ENCODE assay signal across 8 mouse cellular contexts in genomic region chr4:152338419-152339292, GRCm38 (mm10). TPM values are rescaled to one million over a fixed set of nuclear protein-coding genes. Genes with fewer than 3 reads are reported as not detected.
DNase-seq lines count a peak whose midpoint lies in the region; ATAC-seq and TF ChIP-seq lines count a peak whose summit lies in the region.

TSS of gene Chd5 (plus strand) at chr4:152338651.

- H3K36me3 ChIP-seq in liver, embryonic 11.5 days (ENCODE audit: control insufficient read depth, insufficient read depth, low read length): peaks cover 14% of the 10 kb centered on the region
- H3K36me3 ChIP-seq in embryonic facial prominence, embryonic 10.5 days (replicated peaks): peaks cover 27% of the 10 kb centered on the region
- peaks cover 7% of the 10 kb centered on the region; the same call in 1 of the 2 replicates for H3K36me3 ChIP-seq in hindbrain, postnatal 0 days (ENCODE audit: insufficient read depth, low read length)
- H3K36me3 ChIP-seq in liver, embryonic 16.5 days (ENCODE audit: control insufficient read depth, insufficient read depth): peaks cover 7% of the 10 kb centered on the region
- H3K36me3 ChIP-seq in stomach, postnatal 0 days (ENCODE audit: control insufficient read depth, insufficient read depth, low read length): peaks cover under 1% of the 10 kb centered on the region; the same call in 1 of the 2 replicates

- ATAC-seq in liver, embryonic 11.5 days (replicated peaks; ENCODE audit: low FRiP score): no peak
- ATAC-seq in hindbrain, postnatal 0 days: peak; percentile 52
- ATAC-seq in liver, embryonic 16.5 days (ENCODE audit: low read depth): no peak
- ATAC-seq in stomach, postnatal 0 days (ENCODE audit: low FRiP score, low TSS enrichment): 0 out of 2 replicates have a peak, but pooled peaks have one; percentile 22

- H3K9me3 ChIP-seq in liver, embryonic 11.5 days (ENCODE audit: control insufficient read depth, low read length): no peaks in the 10 kb centered on the region
- no peaks in the 10 kb centered on the region for H3K9me3 ChIP-seq in embryonic facial prominence, embryonic 10.5 days
- no peaks in the 10 kb centered on the region for H3K9me3 ChIP-seq in hindbrain, postnatal 0 days (ENCODE audit: low read length)
- H3K9me3 ChIP-seq in liver, embryonic 16.5 days (replicated peaks; ENCODE audit: control insufficient read depth, low read length): no peaks in the 10 kb centered on the region
- H3K9me3 ChIP-seq in stomach, postnatal 0 days (ENCODE audit: control insufficient read depth, low read length): no peaks in the 10 kb centered on the region

- no peak within 1 kb of the TSS for H3K9ac ChIP-seq in liver, embryonic 11.5 days (ENCODE audit: low read depth, low read length)
- peak within 1 kb of the TSS; percentile 94 for H3K9ac ChIP-seq in hindbrain, postnatal 0 days (replicated peaks; ENCODE audit: low read length)
- H3K9ac ChIP-seq in liver, embryonic 16.5 days (ENCODE audit: low read depth, low read length): no peak within 1 kb of the TSS
- H3K9ac ChIP-seq in stomach, postnatal 0 days (ENCODE audit: low read length): peak within 1 kb of the TSS; percentile 47; the same call in 1 of the 2 replicates

- peaks cover 48% of the 10 kb centered on the region for H3K27me3 ChIP-seq in liver, embryonic 11.5 days (replicated peaks; ENCODE audit: control insufficient read depth, insufficient read depth, low read length)
- peaks cover 87% of the 10 kb centered on the region for H3K27me3 ChIP-seq in embryonic facial prominence, embryonic 10.5 days (replicated peaks; ENCODE audit: low read depth, poor library complexity, severe bottlenecking)
- H3K27me3 ChIP-seq in hindbrain, postnatal 0 days (ENCODE audit: insufficient read depth, low read length): no peaks in the 10 kb centered on the region
- H3K27me3 ChIP-seq in liver, embryonic 16.5 days (ENCODE audit: control insufficient read depth, insufficient read depth, low read depth, low read length): peaks cover 50% of the 10 kb centered on the region
- H3K27me3 ChIP-seq in stomach, postnatal 0 days (ENCODE audit: control insufficient read depth, insufficient read depth, low read length): no peaks in the 10 kb centered on the region; the same call in 1 of the 2 replicates

- H3K4me1 ChIP-seq in liver, embryonic 11.5 days (replicated peaks; ENCODE audit: control insufficient read depth, insufficient read depth, low read length): peaks cover 7% of the 10 kb centered on the region; the same call in 1 of the 2 replicates
- peaks cover 36% of the 10 kb centered on the region for H3K4me1 ChIP-seq in embryonic facial prominence, embryonic 10.5 days
- H3K4me1 ChIP-seq in hindbrain, postnatal 0 days (ENCODE audit: insufficient read depth, low read length): 0 out of 2 replicates have a peak, but pooled peaks cover 5% of the 10 kb centered on the region
- peaks cover 4% of the 10 kb centered on the region for H3K4me1 ChIP-seq in liver, embryonic 16.5 days (ENCODE audit: control insufficient read depth, low read depth, low read length)
- H3K4me1 ChIP-seq in stomach, postnatal 0 days (replicated peaks; ENCODE audit: control insufficient read depth, insufficient read depth): no peaks in the 10 kb centered on the region

- peak within 1 kb of the TSS; percentile 52 for H3K4me3 ChIP-seq in liver, embryonic 11.5 days (ENCODE audit: low read depth, low read length)
- H3K4me3 ChIP-seq in embryonic facial prominence, embryonic 10.5 days: peak within 1 kb of the TSS; percentile 72
- H3K4me3 ChIP-seq in hindbrain, postnatal 0 days (ENCODE audit: low read length): peak within 1 kb of the TSS; percentile 71
- H3K4me3 ChIP-seq in liver, embryonic 16.5 days (ENCODE audit: low read depth, low read length): peak within 1 kb of the TSS; percentile 33
- peak within 1 kb of the TSS; percentile 48 for H3K4me3 ChIP-seq in stomach, postnatal 0 days (ENCODE audit: low read depth, low read length)

- no peak for DNase-seq in liver, embryonic 11.5 days (ENCODE audit: low spot score)
- DNase-seq in liver: no peak
- DNase-seq in embryonic facial prominence, embryonic 10.5 days (ENCODE audit: low spot score): peak; percentile 42
- peak; percentile 81 for DNase-seq in hindbrain, postnatal 0 days (ENCODE audit: low spot score)
- no peak for DNase-seq in stomach, postnatal 0 days (ENCODE audit: low spot score)
- no peak for DNase-seq in urinary bladder, postnatal 36 days (ENCODE audit: low spot score in 2 of 2)
- no peak for DNase-seq in adrenal gland, postnatal 25 days

- H3K4me2 ChIP-seq in liver, embryonic 11.5 days: peak within 1 kb of the TSS; percentile 78
- H3K4me2 ChIP-seq in hindbrain, postnatal 0 days (ENCODE audit: low read depth, low read length): peak within 1 kb of the TSS; percentile 89
- peak within 1 kb of the TSS; percentile 41 for H3K4me2 ChIP-seq in liver, embryonic 16.5 days (ENCODE audit: low read depth, low read length)
- H3K4me2 ChIP-seq in stomach, postnatal 0 days (replicated peaks; ENCODE audit: low read depth): peak within 1 kb of the TSS; percentile 86

- no peak within 1 kb of the TSS for H3K27ac ChIP-seq in liver, embryonic 11.5 days (ENCODE audit: low read depth, low read length)
- peak within 1 kb of the TSS; percentile 40 for H3K27ac ChIP-seq in embryonic facial prominence, embryonic 10.5 days (replicated peaks)
- H3K27ac ChIP-seq in hindbrain, postnatal 0 days: peak within 1 kb of the TSS; percentile 82
- no peak within 1 kb of the TSS for H3K27ac ChIP-seq in liver, embryonic 16.5 days (ENCODE audit: low read length)
- no peak within 1 kb of the TSS for H3K27ac ChIP-seq in stomach, postnatal 0 days (replicated peaks)

- 3% methylated on average over 78 of the region's 120 CpGs for WGBS in liver, embryonic 11.5 days
- 1% methylated on average over 120 of the region's 120 CpGs for WGBS in embryonic facial prominence, embryonic 10.5 days
- WGBS in hindbrain, postnatal 0 days: under 1% methylated on average over 48 of the region's 120 CpGs
- 3% methylated on average over 93 of the region's 120 CpGs for WGBS in liver, embryonic 16.5 days (ENCODE audit: insufficient replicate concordance)
- 1% methylated on average over 70 of the region's 120 CpGs for WGBS in stomach, postnatal 0 days

- no peak for TF ChIP-seq EP300 in stomach, postnatal 0 days (optimal IDR thresholded peaks at IDR 0.05)

- no peak for TF ChIP-seq CTCF in hindbrain, postnatal 0 days (IDR thresholded peaks at IDR 0.05; ENCODE audit: low read depth)
- TF ChIP-seq CTCF in stomach, postnatal 0 days (IDR thresholded peaks at IDR 0.05; ENCODE audit: low read depth): no peak

RNA-seq across cellular contexts. Expression of gene Chd5, which starts in this region (rescaled TPM):
- 0.32 and 0.42 TPM in 2 replicates for polyA plus RNA-seq in liver, embryonic 11.5 days (2014; fragmentation: Nextera tagmentation; extraction: Ambion mirVana)
- polyA plus RNA-seq in embryonic facial prominence, embryonic 10.5 days (2016; fragmentation: Nextera tagmentation; extraction: Ambion mirVana): 0.05 TPM in 2 replicates
- 60.1 and 61.2 TPM in 2 replicates for total RNA-seq in hindbrain, postnatal 0 days (2014; rRNA removed)
- 65.6 and 69.7 TPM in 2 replicates for polyA plus RNA-seq in hindbrain, postnatal 0 days (2015; fragmentation: Nextera tagmentation; extraction: Ambion mirVana)
- polyA plus RNA-seq in liver, embryonic 16.5 days (2015; fragmentation: Nextera tagmentation; extraction: Ambion mirVana): 0.04 TPM in 1 of 2 replicates, not detected in the other
- polyA plus RNA-seq in stomach, postnatal 0 days (2015; fragmentation: Nextera tagmentation; extraction: Ambion mirVana): 1.3 and 1.9 TPM in 2 replicates
- 4.2 and 9.5 TPM in 2 replicates for total RNA-seq in adrenal gland, postnatal 25 days (2021)

Comparison
In these comparisons a context has a peak if more than half of its experiments do, and no peak if none do; other contexts are left out.
1. RNA of gene Chd5 (polyA plus RNA-seq): 65.6 to 69.7 TPM in hindbrain, postnatal 0 days; 1.3 to 1.9 TPM in stomach, postnatal 0 days, 0.32 to 0.42 TPM in liver, embryonic 11.5 days, 0.04 TPM in liver, embryonic 16.5 days and 0.05 TPM in embryonic facial prominence, embryonic 10.5 days; every median in the first group is over 10 times any median in the second.
2. Peak in DNase-seq, H3K4me3 ChIP-seq and H3K27ac ChIP-seq in embryonic facial prominence, embryonic 10.5 days; RNA of the gene not detected or under 1 TPM.
3. ATAC-seq: peak in hindbrain, postnatal 0 days (single experiment) and stomach, postnatal 0 days (single experiment); none in liver, embryonic 11.5 days (single experiment) and liver, embryonic 16.5 days (single experiment).
4. H3K9ac ChIP-seq: peak in hindbrain, postnatal 0 days (single experiment) and stomach, postnatal 0 days (single experiment); none in liver, embryonic 11.5 days (single experiment) and liver, embryonic 16.5 days (single experiment).
5. Peak in every context shown above with its lines, with median percentiles within 50 percentile points of each other: H3K4me2 ChIP-seq and H3K4me3 ChIP-seq.